Mouse (Mus musculus) ES-E14 (cell line): ENCODE results near the gene Nav3. TPM values are rescaled to one million over a fixed set of nuclear protein-coding genes. Genes with fewer than 3 reads are reported as not detected.

ENCODE experiments used
- DNase-seq: peaks from one replicate; pipeline ENCODE4 v3.0.0-alpha.2; 2013; ENCODE audit warnings: low read depth, low spot score
- H3K27ac ChIP-seq: 2 replicates; pipeline ENCODE4 v1.5.1; 2012; ENCODE audit warnings: low read depth, mild to moderate bottlenecking, low read length, moderate library complexity, mixed read lengths; ENCODE audit not compliant: poor library complexity, insufficient read depth, severe bottlenecking
- H3K36me3 ChIP-seq: 2 replicates; pipeline ENCODE4 v1.6.1; 2012; ENCODE audit warnings: mild to moderate bottlenecking, low read length, moderate library complexity, mixed read lengths; ENCODE audit not compliant: control insufficient read depth, poor library complexity, insufficient read depth, severe bottlenecking
- H3K4me1 ChIP-seq, 2 experiments: fragments of 150-350 bp in 1 of 2; sonication (generic) in 1 of 2; 2 replicates each; pipeline ENCODE4 v1.6.1; 2012; ENCODE audit warnings: low read length in 2 of 2, mild to moderate bottlenecking in 1 of 2, mixed read lengths in 1 of 2; ENCODE audit not compliant: control insufficient read depth in 2 of 2, insufficient read depth in 2 of 2, poor library complexity in 1 of 2
- H3K4me3 ChIP-seq, 2 experiments: fragments of 150-350 bp in 1 of 2; sonication (generic) in 1 of 2; 2 replicates each; pipeline ENCODE4 v1.5.1; 2012; ENCODE audit warnings: low read length in 2 of 2, low read depth in 1 of 2, mild to moderate bottlenecking in 1 of 2, mixed read lengths in 1 of 2; ENCODE audit not compliant: insufficient read depth in 1 of 2, poor library complexity in 1 of 2, severe bottlenecking in 1 of 2
- H3K9ac ChIP-seq: 2 replicates; pipeline ENCODE4 v1.6.1; 2012; ENCODE audit warnings: low read depth, mild to moderate bottlenecking, low read length, mixed read lengths; ENCODE audit not compliant: poor library complexity, insufficient read depth, severe bottlenecking
- H3K9me3 ChIP-seq: fragments of 150-350 bp; sonication (generic); 2 replicates; pipeline ENCODE4 v1.6.1; 2012; ENCODE audit warnings: low read depth, mild to moderate bottlenecking, low read length; ENCODE audit not compliant: control insufficient read depth, insufficient read depth
- CHD2 ChIP-seq: IDR thresholded peaks from 2 replicates; pipeline ENCODE4 v1.6.1; 2014; ENCODE audit warnings: mild to moderate bottlenecking, low read depth, low read length, inconsistent platforms
- HCFC1 ChIP-seq: IDR thresholded peaks from 2 replicates; pipeline ENCODE4 v1.6.1; 2012; ENCODE audit warnings: low read length, inconsistent platforms, borderline replicate concordance; ENCODE audit not compliant: insufficient read depth
- MAFK ChIP-seq: IDR thresholded peaks from 2 replicates; pipeline ENCODE4 v1.6.1; 2014; ENCODE audit warnings: mild to moderate bottlenecking, low read depth, low read length, inconsistent platforms; ENCODE audit not compliant: insufficient read depth
- ZC3H11A ChIP-seq: IDR thresholded peaks from 2 replicates; pipeline ENCODE4 v1.6.1; 2012; ENCODE audit warnings: low read depth, mild to moderate bottlenecking, inconsistent platforms, low read length, borderline replicate concordance
- ZNF384 ChIP-seq: IDR thresholded peaks from 2 replicates; pipeline ENCODE4 v1.6.1; 2012; ENCODE audit warnings: low read depth, low read length, inconsistent platforms
- in situ Hi-C, 2 experiments: fragments of 600-800 bp; cut with MboI; formaldehyde crosslinking; loops; one replicate each; pipeline ENCODE4 v1.15.1; 2025; ENCODE audit warnings: low sequenced_read_pairs in 2 of 2, inconsistent platforms in 1 of 2; ENCODE audit not compliant: unreplicated experiment in 2 of 2
- total RNA-seq: library from RNA; depleted of rRNA; stranded (reverse); fragments of 300-350 nt; gene quantifications from 2 replicates; pipeline ENCODE4 v1.2.3, GENCODE M21; 2012

The Nav3 gene
- total RNA-seq, 1 experiment = 1.4 TPM

- TF ChIP-seq ZC3H11A = no peak
- no peak for TF ChIP-seq HCFC1
- no peak for TF ChIP-seq CHD2
- no peak for TF ChIP-seq MAFK
- no peak for TF ChIP-seq ZNF384
- Histone ChIP-seq H3K4me3 (no peak overlapping the region), H3K9me3 (no peaks in the 10 kb centered on the region), H3K27ac (no peak overlapping the region), H3K9ac (no peak overlapping the region), H3K4me1 (no peaks in the 10 kb centered on the region), H3K36me3 (no peaks in the 10 kb centered on the region)
- in situ Hi-C loops = no loop called here
- no peak for DNase-seq
Measured at GRCm38 (mm10) chr10:110352148-110352547, 103.9 kb downstream of the Nav3 start.

- DNase-seq = no peak
- no peaks in the 10 kb centered on the region for H3K36me3 ChIP-seq
- H3K9ac ChIP-seq = no peak overlapping the region
- H3K4me3 ChIP-seq = no peak overlapping the region
- TF ChIP-seq CHD2 = no peak
- no peak for TF ChIP-seq HCFC1
- no peak for TF ChIP-seq ZC3H11A
- TF ChIP-seq MAFK = no peak
- no peak for TF ChIP-seq ZNF384
- no peak overlapping the region for H3K27ac ChIP-seq
- in situ Hi-C loops = no loop called here
- H3K4me1 ChIP-seq = no peaks in the 10 kb centered on the region
- H3K9me3 ChIP-seq = no peaks in the 10 kb centered on the region
Measured at GRCm38 (mm10) chr10:110330030-110330429, 126.0 kb downstream of the Nav3 start.

- H3K27ac ChIP-seq = no peak overlapping the region
- H3K4me3 ChIP-seq = no peak overlapping the region
- TF ChIP-seq CHD2 (no peak), ZC3H11A (no peak), ZNF384 (no peak)
- no peak overlapping the region for H3K9ac ChIP-seq
- H3K9me3 ChIP-seq = no peaks in the 10 kb centered on the region
- no peaks in the 10 kb centered on the region for H3K4me1 ChIP-seq
- no peaks in the 10 kb centered on the region for H3K36me3 ChIP-seq
- in situ Hi-C loops = no loop called here
- no peak for DNase-seq
Measured at GRCm38 (mm10) chr10:110329629-110330028, 126.4 kb downstream of the Nav3 start.

- Histone ChIP-seq H3K4me3 (no peak overlapping the region), H3K9ac (no peak overlapping the region), H3K4me1 (no peaks in the 10 kb centered on the region), H3K36me3 (no peaks in the 10 kb centered on the region), H3K27ac (no peak overlapping the region), H3K9me3 (no peaks in the 10 kb centered on the region)
- TF ChIP-seq MAFK (no peak), ZC3H11A (no peak), CHD2 (no peak), HCFC1 (no peak), ZNF384 (no peak)
- no peak for DNase-seq
- in situ Hi-C loops = no loop called here
Measured at GRCm38 (mm10) chr10:110322082-110322632, 133.8 kb downstream of the Nav3 start.

GRCm38 (mm10) chr10:110317275-110317674 is 138.7 kb downstream of the Nav3 start:
- H3K4me3 ChIP-seq = no peak overlapping the region
- DNase-seq = no peak
- no peaks in the 10 kb centered on the region for H3K9me3 ChIP-seq
- TF ChIP-seq CHD2 (no peak), ZNF384 (no peak), MAFK (no peak), HCFC1 (no peak), ZC3H11A (no peak)
- in situ Hi-C loops = no loop called here
- H3K27ac ChIP-seq = no peak overlapping the region
- no peaks in the 10 kb centered on the region for H3K4me1 ChIP-seq
- H3K36me3 ChIP-seq = no peaks in the 10 kb centered on the region
- H3K9ac ChIP-seq = no peak overlapping the region
